Mouse (Mus musculus): ENCODE results near the gene Cfb.
"Not testable (repeated sequence)": the region's sequence is repeated elsewhere in the genome, so short reads cannot be mapped to it uniquely, and the experiment has no call there.

Gene Cfb

GRCm38 (mm10) chr17:34862416-34863081, at the start of gene Cfb:
Gene Cfb (minus strand): TSS chr17:34862518.
- DNase-seq (ENCODE audit: low read depth, low spot score): no peak

- no peak for DNase-seq (ENCODE audit: low read depth, low spot score)
Observed at GRCm38 (mm10) chr17:34911945-34912351, 49.6 kb upstream of the Cfb start.

- DNase-seq (ENCODE audit: low read depth, low spot score): no peak
Observed at GRCm38 (mm10) chr17:34910982-34911381, 48.7 kb upstream of the Cfb start.

- no peak for DNase-seq (ENCODE audit: low read depth, low spot score)
Observed at GRCm38 (mm10) chr17:34902895-34903294, 40.6 kb upstream of the Cfb start.

GRCm38 (mm10) chr17:34901948-34902347, 39.6 kb upstream of the Cfb start:
- not testable (repeated sequence) for DNase-seq (ENCODE audit: low read depth, low spot score)

- not testable (repeated sequence) for DNase-seq (ENCODE audit: low read depth, low spot score)
Observed at GRCm38 (mm10) chr17:34900826-34901225, 38.5 kb upstream of the Cfb start.

GRCm38 (mm10) chr17:34899890-34900243, 37.5 kb upstream of the Cfb start:
- DNase-seq (ENCODE audit: low read depth, low spot score): no peak

- no peak for DNase-seq (ENCODE audit: low read depth, low spot score)
Observed at GRCm38 (mm10) chr17:34899053-34899889, 37.0 kb upstream of the Cfb start.

GRCm38 (mm10) chr17:34898706-34899052, 36.4 kb upstream of the Cfb start:
- no peak for DNase-seq (ENCODE audit: low read depth, low spot score)

GRCm38 (mm10) chr17:34898160-34898586, 35.9 kb upstream of the Cfb start, which contains the start of the genes C2 and Ehmt2:
Gene C2 (minus strand): TSS chr17:34898265.
Gene Ehmt2 (plus strand): TSS chr17:34898469.
- DNase-seq (ENCODE audit: low read depth, low spot score): peak; percentile 66

GRCm38 (mm10) chr17:34897373-34898159, 35.2 kb upstream of the Cfb start:
- DNase-seq (ENCODE audit: low read depth, low spot score): no peak

GRCm38 (mm10) chr17:34896366-34896765, 34.0 kb upstream of the Cfb start:
- DNase-seq (ENCODE audit: low read depth, low spot score): no peak

GRCm38 (mm10) chr17:34895724-34896123, 33.4 kb upstream of the Cfb start:
- no peak for DNase-seq (ENCODE audit: low read depth, low spot score)

- DNase-seq (ENCODE audit: low read depth, low spot score): no peak
Observed at GRCm38 (mm10) chr17:34894801-34895530, 32.6 kb upstream of the Cfb start.

- peak; percentile 96 for DNase-seq (ENCODE audit: low read depth, low spot score)
Observed at GRCm38 (mm10) chr17:34894074-34894597, 31.8 kb upstream of the Cfb start.

GRCm38 (mm10) chr17:34893072-34893824, 30.9 kb upstream of the Cfb start:
- DNase-seq (ENCODE audit: low read depth, low spot score): no peak

GRCm38 (mm10) chr17:34891377-34891776, 29.1 kb upstream of the Cfb start:
- no peak for DNase-seq (ENCODE audit: low read depth, low spot score)

- DNase-seq (ENCODE audit: low read depth, low spot score): no peak
Observed at GRCm38 (mm10) chr17:34890074-34890743, 27.9 kb upstream of the Cfb start.

- no peak for DNase-seq (ENCODE audit: low read depth, low spot score)
Observed at GRCm38 (mm10) chr17:34887942-34888341, 25.6 kb upstream of the Cfb start.

GRCm38 (mm10) chr17:34885615-34886014, 23.3 kb upstream of the Cfb start:
- no peak for DNase-seq (ENCODE audit: low read depth, low spot score)
